Mouse (Mus musculus) ES-E14 (cell line): ENCODE results near the gene Tpcn2. TPM values are rescaled to one million over a fixed set of nuclear protein-coding genes. Genes with fewer than 3 reads are reported as not detected.

Experiments
- DNase-seq: peaks from one replicate; pipeline ENCODE4 v3.0.0-alpha.2; 2013; ENCODE audit warnings: low read depth, low spot score
- H3K27ac ChIP-seq: 2 replicates; pipeline ENCODE4 v1.5.1; 2012; ENCODE audit warnings: low read depth, mild to moderate bottlenecking, low read length, moderate library complexity, mixed read lengths; ENCODE audit not compliant: poor library complexity, insufficient read depth, severe bottlenecking
- H3K36me3 ChIP-seq: 2 replicates; pipeline ENCODE4 v1.6.1; 2012; ENCODE audit warnings: mild to moderate bottlenecking, low read length, moderate library complexity, mixed read lengths; ENCODE audit not compliant: control insufficient read depth, poor library complexity, insufficient read depth, severe bottlenecking
- H3K4me1 ChIP-seq, 2 experiments: fragments of 150-350 bp in 1 of 2; sonication (generic) in 1 of 2; 2 replicates each; pipeline ENCODE4 v1.6.1; 2012; ENCODE audit warnings: low read length in 2 of 2, mild to moderate bottlenecking in 1 of 2, mixed read lengths in 1 of 2; ENCODE audit not compliant: control insufficient read depth in 2 of 2, insufficient read depth in 2 of 2, poor library complexity in 1 of 2
- H3K4me3 ChIP-seq, 2 experiments: fragments of 150-350 bp in 1 of 2; sonication (generic) in 1 of 2; 2 replicates each; pipeline ENCODE4 v1.5.1; 2012; ENCODE audit warnings: low read length in 2 of 2, low read depth in 1 of 2, mild to moderate bottlenecking in 1 of 2, mixed read lengths in 1 of 2; ENCODE audit not compliant: insufficient read depth in 1 of 2, poor library complexity in 1 of 2, severe bottlenecking in 1 of 2
- H3K9ac ChIP-seq: 2 replicates; pipeline ENCODE4 v1.6.1; 2012; ENCODE audit warnings: low read depth, mild to moderate bottlenecking, low read length, mixed read lengths; ENCODE audit not compliant: poor library complexity, insufficient read depth, severe bottlenecking
- H3K9me3 ChIP-seq: fragments of 150-350 bp; sonication (generic); 2 replicates; pipeline ENCODE4 v1.6.1; 2012; ENCODE audit warnings: low read depth, mild to moderate bottlenecking, low read length; ENCODE audit not compliant: control insufficient read depth, insufficient read depth
- CHD2 ChIP-seq: IDR thresholded peaks from 2 replicates; pipeline ENCODE4 v1.6.1; 2014; ENCODE audit warnings: mild to moderate bottlenecking, low read depth, low read length, inconsistent platforms
- HCFC1 ChIP-seq: IDR thresholded peaks from 2 replicates; pipeline ENCODE4 v1.6.1; 2012; ENCODE audit warnings: low read length, inconsistent platforms, borderline replicate concordance; ENCODE audit not compliant: insufficient read depth
- MAFK ChIP-seq: IDR thresholded peaks from 2 replicates; pipeline ENCODE4 v1.6.1; 2014; ENCODE audit warnings: mild to moderate bottlenecking, low read depth, low read length, inconsistent platforms; ENCODE audit not compliant: insufficient read depth
- ZC3H11A ChIP-seq: IDR thresholded peaks from 2 replicates; pipeline ENCODE4 v1.6.1; 2012; ENCODE audit warnings: low read depth, mild to moderate bottlenecking, inconsistent platforms, low read length, borderline replicate concordance
- ZNF384 ChIP-seq: IDR thresholded peaks from 2 replicates; pipeline ENCODE4 v1.6.1; 2012; ENCODE audit warnings: low read depth, low read length, inconsistent platforms
- in situ Hi-C, 2 experiments: fragments of 600-800 bp; cut with MboI; formaldehyde crosslinking; loops; one replicate each; pipeline ENCODE4 v1.15.1; 2025; ENCODE audit warnings: low sequenced_read_pairs in 2 of 2, inconsistent platforms in 1 of 2; ENCODE audit not compliant: unreplicated experiment in 2 of 2
- total RNA-seq: library from RNA; depleted of rRNA; stranded (reverse); fragments of 300-350 nt; gene quantifications from 2 replicates; pipeline ENCODE4 v1.2.3, GENCODE M21; 2012

Gene Tpcn2
- total RNA-seq, 1 experiment: 10.1 TPM

- no peak overlapping the region for H3K4me3 ChIP-seq
- H3K4me1 ChIP-seq: no peaks in the 10 kb centered on the region
- in situ Hi-C loops: loop anchor here (5.0 to 10.0 kb wide), 3 partner anchors 303 to 445 kb away; partner anchors contain the start of gene Ccnd1 (in 2 of the 2)
- no peak overlapping the region for H3K9ac ChIP-seq
- DNase-seq: no peak
- H3K36me3 ChIP-seq: no peaks in the 10 kb centered on the region
- TF ChIP-seq MAFK (no peak), CHD2 (no peak), ZC3H11A (no peak), HCFC1 (no peak), ZNF384 (no peak)
- no peaks in the 10 kb centered on the region for H3K9me3 ChIP-seq
- H3K27ac ChIP-seq: no peak overlapping the region
These were observed 43.9 kb downstream of the Tpcn2 start for GRCm38 (mm10) chr7:145239736-145240505.

GRCm38 (mm10) chr7:145239145-145239544 lies 44.7 kb downstream of the Tpcn2 start:
- DNase-seq: no peak
- TF ChIP-seq MAFK (no peak), ZNF384 (no peak), ZC3H11A (no peak), CHD2 (no peak), HCFC1 (no peak)
- in situ Hi-C loops: no loop called here
- Histone ChIP-seq H3K27ac (no peak overlapping the region), H3K9me3 (no peaks in the 10 kb centered on the region), H3K4me1 (no peaks in the 10 kb centered on the region), H3K36me3 (no peaks in the 10 kb centered on the region), H3K4me3 (no peak overlapping the region), H3K9ac (no peak overlapping the region)

- in situ Hi-C loops: no loop called here
- Histone ChIP-seq H3K9me3 (no peaks in the 10 kb centered on the region), H3K36me3 (no peaks in the 10 kb centered on the region), H3K9ac (no peak overlapping the region), H3K4me3 (no peak overlapping the region), H3K4me1 (no peaks in the 10 kb centered on the region), H3K27ac (no peak overlapping the region)
- no peak for TF ChIP-seq CHD2
- no peak for TF ChIP-seq ZNF384
- no peak for TF ChIP-seq MAFK
- TF ChIP-seq HCFC1: no peak
- no peak for TF ChIP-seq ZC3H11A
- no peak for DNase-seq
These were observed 48.7 kb downstream of the Tpcn2 start for GRCm38 (mm10) chr7:145234841-145235790.

GRCm38 (mm10) chr7:145231659-145232058 lies 52.2 kb downstream of the Tpcn2 start:
- H3K4me1 ChIP-seq: no peaks in the 10 kb centered on the region
- H3K9me3 ChIP-seq: no peaks in the 10 kb centered on the region
- no peak overlapping the region for H3K27ac ChIP-seq
- no peak overlapping the region for H3K4me3 ChIP-seq
- no peaks in the 10 kb centered on the region for H3K36me3 ChIP-seq
- H3K9ac ChIP-seq: no peak overlapping the region
- no peak for DNase-seq
- no peak for TF ChIP-seq HCFC1
- TF ChIP-seq MAFK: no peak
- TF ChIP-seq CHD2: no peak
- TF ChIP-seq ZC3H11A: no peak
- no peak for TF ChIP-seq ZNF384
- in situ Hi-C loops: no loop called here
